Mouse (Mus musculus): ENCODE measurements around the gene Ston2.

GRCm38 (mm10) chr12:91798720-91799378 lies 10.7 kb upstream of the Ston2 start:
- TF ChIP-seq GATA1 (IDR thresholded peaks at IDR 0.05; ENCODE audit: low read length): no peak
- no peak for TF ChIP-seq TAL1 (IDR thresholded peaks at IDR 0.05; ENCODE audit: low read length)
